Mouse (Mus musculus) heart, adult 8-10 months (tissue): ENCODE data around the gene Lmx1b. TPM values are rescaled to one million over a fixed set of nuclear protein-coding genes. Genes with fewer than 3 reads are reported as not detected.

Source experiments
- DNase-seq: peaks from one replicate; pipeline ENCODE4 v3.0.0; 2022; ENCODE audit warnings: low spot score
- total RNA-seq, 4 experiments: library from RNA; stranded (reverse); gene quantifications; 2 replicates each; pipeline ENCODE4 v1.2.4; 2022

Gene Lmx1b
- total RNA-seq, 4 experiments from 2014 or later: 0.09 to 0.41 (median 0.10) TPM

- DNase-seq: no peak
Measured at GRCm38 (mm10) chr2:33543429-33544202, 96.7 kb downstream of the Lmx1b start.

- peak; percentile 31 for DNase-seq
Measured at GRCm38 (mm10) chr2:33542696-33543428, 97.4 kb downstream of the Lmx1b start.

GRCm38 (mm10) chr2:33525274-33526055 lies 114.8 kb downstream of the Lmx1b start:
- no peak for DNase-seq

- DNase-seq: no peak
Measured at GRCm38 (mm10) chr2:33515856-33516255, 124.5 kb downstream of the Lmx1b start.

GRCm38 (mm10) chr2:33515431-33515830 lies 124.9 kb downstream of the Lmx1b start:
- DNase-seq: no peak

Other genes starting within 250 kb of the Lmx1b start
- 1 to 10 TPM; 5.6 to 6.9 (median 6.5) TPM for gene Zbtb34, start 209.2 kb downstream of the Lmx1b start, total RNA-seq
- gene Zbtb43, start 172.0 kb downstream of the Lmx1b start, total RNA-seq: 10 to 100 TPM; 17.0 to 19.1 (median 17.5) TPM
- gene Mvb12b, start 247.4 kb upstream of the Lmx1b start, total RNA-seq: 10 to 100 TPM; 20.2 to 24.5 (median 21.0) TPM